Mouse (Mus musculus) forebrain, embryonic 11.5 days (tissue): ENCODE data around the gene Sinhcaf. TPM values are rescaled to one million over a fixed set of nuclear protein-coding genes. Genes with fewer than 3 reads are reported as not detected.

ENCODE experiments used
- polyA plus RNA-seq: library from polyadenylated mRNA; unstranded; fragments of >200 nt; fragmentation: Nextera tagmentation; extraction: Ambion mirVana; gene quantifications from 2 replicates; pipeline ENCODE4 v1.2.1, GENCODE M21; 2014

Sinhcaf gene
- polyA plus RNA-seq, 1 experiment from 2014 or later = 305 TPM

Other genes starting within 250 kb of the Sinhcaf start
- 34.0 and 34.1 TPM in 2 replicates for gene Ipo8, start 115.0 kb downstream of the Sinhcaf start, polyA plus RNA-seq
- gene Caprin2, start 50.2 kb downstream of the Sinhcaf start, polyA plus RNA-seq = 14.1 and 15.8 TPM in 2 replicates
- gene Dennd5b, start 155.2 kb upstream of the Sinhcaf start, polyA plus RNA-seq = 17.5 and 19.8 TPM in 2 replicates
- gene Gm10203, start 183.7 kb upstream of the Sinhcaf start, polyA plus RNA-seq = not detected in 2 replicates
- 9.6 and 10.2 TPM in 2 replicates for gene Etfbkmt, start 193.4 kb upstream of the Sinhcaf start, polyA plus RNA-seq
- gene Amn1, start 242.2 kb upstream of the Sinhcaf start, polyA plus RNA-seq = 57.3 and 62.9 TPM in 2 replicates